Mouse (Mus musculus): Measurements from ENCODE around the gene Ripor2. TPM values are rescaled to one million over a fixed set of nuclear protein-coding genes. Genes with fewer than 3 reads are reported as not detected.
"Not testable (repeated sequence)": the region's sequence is repeated elsewhere in the genome, so short reads cannot be mapped to it uniquely, and the experiment has no call there.

Ripor2 gene
- total RNA-seq, 1 experiment from 2014 or later: 72.0 TPM

GRCm38 (mm10) chr13:24761083-24761402 lies 179.1 kb downstream of the Ripor2 start:
- ATAC-seq (replicated peaks in 1 of 2; ENCODE audit: insufficient read depth in 1 of 2, low FRiP score in 2 of 2, low TSS enrichment in 1 of 2, low read depth in 1 of 2, poor library complexity in 2 of 2, severe bottlenecking in 2 of 2): no peak

- ATAC-seq (replicated peaks in 1 of 2; ENCODE audit: insufficient read depth in 1 of 2, low FRiP score in 2 of 2, low TSS enrichment in 1 of 2, low read depth in 1 of 2, poor library complexity in 2 of 2, severe bottlenecking in 2 of 2): peak; percentile 90 to 95
Observed at GRCm38 (mm10) chr13:24761403-24762227, 179.6 kb downstream of the Ripor2 start, which contains the start of gene Gmnn. Gene Gmnn, minus strand, starts transcription at chr13:24761923.

GRCm38 (mm10) chr13:24762254-24762653 lies 180.3 kb downstream of the Ripor2 start:
- no peak for ATAC-seq (replicated peaks in 1 of 2; ENCODE audit: insufficient read depth in 1 of 2, low FRiP score in 2 of 2, low TSS enrichment in 1 of 2, low read depth in 1 of 2, poor library complexity in 2 of 2, severe bottlenecking in 2 of 2)

GRCm38 (mm10) chr13:24767809-24768208 lies 185.8 kb downstream of the Ripor2 start:
- ATAC-seq (replicated peaks in 1 of 2; ENCODE audit: insufficient read depth in 1 of 2, low FRiP score in 2 of 2, low TSS enrichment in 1 of 2, low read depth in 1 of 2, poor library complexity in 2 of 2, severe bottlenecking in 2 of 2): not testable (repeated sequence)

- ATAC-seq (replicated peaks in 1 of 2; ENCODE audit: insufficient read depth in 1 of 2, low FRiP score in 2 of 2, low TSS enrichment in 1 of 2, low read depth in 1 of 2, poor library complexity in 2 of 2, severe bottlenecking in 2 of 2): not testable (repeated sequence)
Observed at GRCm38 (mm10) chr13:24771482-24771881, 189.5 kb downstream of the Ripor2 start.

- ATAC-seq (replicated peaks in 1 of 2; ENCODE audit: insufficient read depth in 1 of 2, low FRiP score in 2 of 2, low TSS enrichment in 1 of 2, low read depth in 1 of 2, poor library complexity in 2 of 2, severe bottlenecking in 2 of 2): peak; percentile 71 to 85
Observed at GRCm38 (mm10) chr13:24776146-24776844, 194.3 kb downstream of the Ripor2 start.

- no peak for ATAC-seq (replicated peaks in 1 of 2; ENCODE audit: insufficient read depth in 1 of 2, low FRiP score in 2 of 2, low TSS enrichment in 1 of 2, low read depth in 1 of 2, poor library complexity in 2 of 2, severe bottlenecking in 2 of 2)
Observed at GRCm38 (mm10) chr13:24778026-24778425, 196.0 kb downstream of the Ripor2 start.

- no peak for ATAC-seq (replicated peaks in 1 of 2; ENCODE audit: insufficient read depth in 1 of 2, low FRiP score in 2 of 2, low TSS enrichment in 1 of 2, low read depth in 1 of 2, poor library complexity in 2 of 2, severe bottlenecking in 2 of 2)
Observed at GRCm38 (mm10) chr13:24778706-24779380, 196.9 kb downstream of the Ripor2 start.

GRCm38 (mm10) chr13:24781916-24782315 lies 199.9 kb downstream of the Ripor2 start:
- ATAC-seq (replicated peaks in 1 of 2; ENCODE audit: insufficient read depth in 1 of 2, low FRiP score in 2 of 2, low TSS enrichment in 1 of 2, low read depth in 1 of 2, poor library complexity in 2 of 2, severe bottlenecking in 2 of 2): peak in 1 of 2 experiments; percentile 32; a peak in 2 of 4 replicates

Other genes starting within 250 kb of the Ripor2 start
- not detected in 2 replicates for gene Armh2, start 159.0 kb downstream of the Ripor2 start, total RNA-seq (2017)
- 121 and 161 TPM in 2 replicates for gene Gmnn, start 179.7 kb downstream of the Ripor2 start, total RNA-seq (2017)
- gene BC005537, start 219.5 kb downstream of the Ripor2 start, total RNA-seq (2017): 54.6 and 63.5 TPM in 2 replicates
- gene Acot13, start 249.4 kb downstream of the Ripor2 start, total RNA-seq (2017): 41.8 and 85.7 TPM in 2 replicates
- 73.2 and 80.8 TPM in 2 replicates for gene Tdp2, start 249.5 kb downstream of the Ripor2 start, total RNA-seq (2017)